Mouse (Mus musculus): ENCODE data around the gene Cep97.
"Not testable (repeated sequence)": the region's sequence is repeated elsewhere in the genome, so short reads cannot be mapped to it uniquely, and the experiment has no call there.

The Cep97 gene

GRCm38 (mm10) chr16:55950946-55951678, 16.5 kb upstream of the Cep97 start:
- Histone ChIP-seq H3K4me1 (replicated peaks; ENCODE audit: low read depth, low read length) (0 out of 2 replicates have a peak, but pooled peaks cover 8% of the 10 kb centered on the region), H3K4me3 (replicated peaks; ENCODE audit: low read length) (no peak overlapping the region), H3K9me3 (ENCODE audit: low read length) (peaks cover 6% of the 10 kb centered on the region), H3K36me3 (ENCODE audit: insufficient read depth, low read length) (no peaks in the 10 kb centered on the region), H3K27me3 (ENCODE audit: insufficient read depth, low read length) (no peaks in the 10 kb centered on the region)
- TF ChIP-seq CTCF (conservative IDR thresholded peaks at IDR 0.05; ENCODE audit: low read length) = peak; percentile 92
- no peak for TF ChIP-seq NANOG (IDR thresholded peaks at IDR 0.05; ENCODE audit: borderline replicate concordance, low read length)

- TF ChIP-seq NANOG (IDR thresholded peaks at IDR 0.05; ENCODE audit: borderline replicate concordance, low read length) (no peak), CTCF (conservative IDR thresholded peaks at IDR 0.05; ENCODE audit: low read length) (no peak), POU5F1 (IDR thresholded peaks at IDR 0.05; ENCODE audit: borderline replicate concordance, low read length) (no peak)
- H3K4me1 ChIP-seq (replicated peaks; ENCODE audit: low read depth, low read length) = 0 out of 2 replicates have a peak, but pooled peaks cover 8% of the 10 kb centered on the region
Observed at GRCm38 (mm10) chr16:55950462-55950861, 15.8 kb upstream of the Cep97 start.

GRCm38 (mm10) chr16:55948963-55949362, 14.3 kb upstream of the Cep97 start:
- Histone ChIP-seq H3K36me3 (ENCODE audit: insufficient read depth, low read length) (no peaks in the 10 kb centered on the region), H3K27me3 (ENCODE audit: insufficient read depth, low read length) (0 out of 2 replicates have a peak, but pooled peaks cover 2% of the 10 kb centered on the region), H3K4me1 (replicated peaks; ENCODE audit: low read depth, low read length) (peaks cover 11% of the 10 kb centered on the region; the same call in 1 of the 2 replicates), H3K9me3 (ENCODE audit: low read length) (no peaks in the 10 kb centered on the region), H3K4me3 (replicated peaks; ENCODE audit: low read length) (no peak overlapping the region)
- TF ChIP-seq NANOG (IDR thresholded peaks at IDR 0.05; ENCODE audit: borderline replicate concordance, low read length) (no peak), CTCF (conservative IDR thresholded peaks at IDR 0.05; ENCODE audit: low read length) (no peak), POU5F1 (IDR thresholded peaks at IDR 0.05; ENCODE audit: borderline replicate concordance, low read length) (no peak)

More at GRCm38 (mm10) chr16:55950462-55950861, 15.8 kb upstream of the Cep97 start:
- Histone ChIP-seq H3K9me3 (ENCODE audit: low read length) (peaks cover 6% of the 10 kb centered on the region), H3K4me3 (replicated peaks; ENCODE audit: low read length) (no peak overlapping the region), H3K36me3 (ENCODE audit: insufficient read depth, low read length) (no peaks in the 10 kb centered on the region), H3K27me3 (ENCODE audit: insufficient read depth, low read length) (no peaks in the 10 kb centered on the region)

GRCm38 (mm10) chr16:55947876-55948410, 13.3 kb upstream of the Cep97 start:
- not testable (repeated sequence) for H3K36me3 ChIP-seq (ENCODE audit: insufficient read depth, low read length); H3K9me3 ChIP-seq (ENCODE audit: low read length); H3K4me3 ChIP-seq (replicated peaks; ENCODE audit: low read length)
- Histone ChIP-seq H3K4me1 (replicated peaks; ENCODE audit: low read depth, low read length) (peaks cover 14% of the 10 kb centered on the region; the same call in 1 of the 2 replicates), H3K27me3 (ENCODE audit: insufficient read depth, low read length) (peaks cover 11% of the 10 kb centered on the region; the same call in 1 of the 2 replicates)

GRCm38 (mm10) chr16:55947266-55947665, 12.6 kb upstream of the Cep97 start:
- H3K9me3 ChIP-seq (ENCODE audit: low read length) = no peaks in the 10 kb centered on the region
- H3K4me3 ChIP-seq (replicated peaks; ENCODE audit: low read length) = no peak overlapping the region
- no peaks in the 10 kb centered on the region for H3K36me3 ChIP-seq (ENCODE audit: insufficient read depth, low read length)
- peaks cover 11% of the 10 kb centered on the region; the same call in 1 of the 2 replicates for H3K27me3 ChIP-seq (ENCODE audit: insufficient read depth, low read length)
- TF ChIP-seq POU5F1 (IDR thresholded peaks at IDR 0.05; ENCODE audit: borderline replicate concordance, low read length) (no peak), NANOG (IDR thresholded peaks at IDR 0.05; ENCODE audit: borderline replicate concordance, low read length) (no peak), CTCF (conservative IDR thresholded peaks at IDR 0.05; ENCODE audit: low read length) (no peak)
- H3K4me1 ChIP-seq (replicated peaks; ENCODE audit: low read depth, low read length) = peaks cover 14% of the 10 kb centered on the region; the same call in 1 of the 2 replicates

GRCm38 (mm10) chr16:55940781-55941180, 6.1 kb upstream of the Cep97 start:
- H3K36me3 ChIP-seq (ENCODE audit: insufficient read depth, low read length) = no peaks in the 10 kb centered on the region
- peaks cover 6% of the 10 kb centered on the region; the same call in 1 of the 2 replicates for H3K4me1 ChIP-seq (replicated peaks; ENCODE audit: low read depth, low read length)
- H3K4me3 ChIP-seq (replicated peaks; ENCODE audit: low read length) = no peak overlapping the region
- H3K27me3 ChIP-seq (ENCODE audit: insufficient read depth, low read length) = peaks cover 11% of the 10 kb centered on the region; the same call in 1 of the 2 replicates
- H3K9me3 ChIP-seq (ENCODE audit: low read length) = no peaks in the 10 kb centered on the region
- no peak for TF ChIP-seq NANOG (IDR thresholded peaks at IDR 0.05; ENCODE audit: borderline replicate concordance, low read length)
- TF ChIP-seq CTCF (conservative IDR thresholded peaks at IDR 0.05; ENCODE audit: low read length) = peak; percentile 24

- Histone ChIP-seq H3K9me3 (ENCODE audit: low read length) (no peaks in the 10 kb centered on the region), H3K4me3 (replicated peaks; ENCODE audit: low read length) (no peak overlapping the region), H3K36me3 (ENCODE audit: insufficient read depth, low read length) (no peaks in the 10 kb centered on the region), H3K4me1 (replicated peaks; ENCODE audit: low read depth, low read length) (peaks cover 9% of the 10 kb centered on the region), H3K27me3 (ENCODE audit: insufficient read depth, low read length) (peaks cover 11% of the 10 kb centered on the region; the same call in 1 of the 2 replicates)
- TF ChIP-seq POU5F1 (IDR thresholded peaks at IDR 0.05; ENCODE audit: borderline replicate concordance, low read length) (no peak), CTCF (conservative IDR thresholded peaks at IDR 0.05; ENCODE audit: low read length) (no peak), NANOG (IDR thresholded peaks at IDR 0.05; ENCODE audit: borderline replicate concordance, low read length) (no peak)
Observed at GRCm38 (mm10) chr16:55939703-55940102, 5.0 kb upstream of the Cep97 start.

GRCm38 (mm10) chr16:55938761-55939160, 4.1 kb upstream of the Cep97 start:
- Histone ChIP-seq H3K36me3 (ENCODE audit: insufficient read depth, low read length) (no peaks in the 10 kb centered on the region), H3K9me3 (ENCODE audit: low read length) (no peaks in the 10 kb centered on the region), H3K4me1 (replicated peaks; ENCODE audit: low read depth, low read length) (peaks cover 6% of the 10 kb centered on the region), H3K27me3 (ENCODE audit: insufficient read depth, low read length) (peaks cover 8% of the 10 kb centered on the region; the same call in 1 of the 2 replicates), H3K4me3 (replicated peaks; ENCODE audit: low read length) (no peak overlapping the region)
- TF ChIP-seq NANOG (IDR thresholded peaks at IDR 0.05; ENCODE audit: borderline replicate concordance, low read length) (no peak), POU5F1 (IDR thresholded peaks at IDR 0.05; ENCODE audit: borderline replicate concordance, low read length) (no peak), CTCF (conservative IDR thresholded peaks at IDR 0.05; ENCODE audit: low read length) (no peak)
